Mouse (Mus musculus): ENCODE results near the gene Itgb1bp1. TPM values are rescaled to one million over a fixed set of nuclear protein-coding genes. Genes with fewer than 3 reads are reported as not detected.

The Itgb1bp1 gene
- total RNA-seq, 2 experiments from 2014 or later, result 43.3 to 44.6 TPM

- no peak for DNase-seq
Measured at GRCm38 (mm10) chr12:21301932-21302331, 15.8 kb upstream of the Itgb1bp1 start.

- DNase-seq, result peak; percentile 48 to 57
Measured at GRCm38 (mm10) chr12:21301324-21301723, 15.2 kb upstream of the Itgb1bp1 start.

- DNase-seq, result no peak
Measured at GRCm38 (mm10) chr12:21298856-21299255, 12.8 kb upstream of the Itgb1bp1 start.

GRCm38 (mm10) chr12:21289651-21290050 lies 3.6 kb upstream of the Itgb1bp1 start:
- no peak for DNase-seq

- no peak for DNase-seq
Measured at GRCm38 (mm10) chr12:21288716-21289395, 2.8 kb upstream of the Itgb1bp1 start.

- peak; percentile 24 to 25 for DNase-seq
Measured at GRCm38 (mm10) chr12:21286712-21287650, 897 bp upstream of the Itgb1bp1 start.

- DNase-seq, result no peak
Measured at GRCm38 (mm10) chr12:21285508-21286242, 409 bp downstream of the Itgb1bp1 start.

GRCm38 (mm10) chr12:21284761-21285441 lies 1.2 kb downstream of the Itgb1bp1 start, which contains the start of gene Cpsf3:
Gene Cpsf3, plus strand, starts transcription at chr12:21285391.
- no peak for DNase-seq

- no peak for DNase-seq
Measured at GRCm38 (mm10) chr12:21277352-21277864, 8.7 kb downstream of the Itgb1bp1 start.

- no peak for DNase-seq
Measured at GRCm38 (mm10) chr12:21274446-21274845, 11.6 kb downstream of the Itgb1bp1 start.

- no peak for DNase-seq
Measured at GRCm38 (mm10) chr12:21268083-21268616, 17.9 kb downstream of the Itgb1bp1 start.

GRCm38 (mm10) chr12:21266784-21267098 lies 19.3 kb downstream of the Itgb1bp1 start:
- no peak for DNase-seq

- DNase-seq, result peak; percentile 60 to 73
Measured at GRCm38 (mm10) chr12:21265946-21266783, 19.9 kb downstream of the Itgb1bp1 start.

- DNase-seq, result no peak
Measured at GRCm38 (mm10) chr12:21265501-21265900, 20.6 kb downstream of the Itgb1bp1 start.

GRCm38 (mm10) chr12:21264970-21265369 lies 21.1 kb downstream of the Itgb1bp1 start:
- DNase-seq, result no peak

- peak; percentile 73 to 90 for DNase-seq
Measured at GRCm38 (mm10) chr12:21264241-21264640, 21.8 kb downstream of the Itgb1bp1 start.

GRCm38 (mm10) chr12:21263256-21263655 lies 22.8 kb downstream of the Itgb1bp1 start:
- DNase-seq, result no peak

GRCm38 (mm10) chr12:21261521-21261920 lies 24.6 kb downstream of the Itgb1bp1 start:
- peak; percentile 20 to 35 for DNase-seq

GRCm38 (mm10) chr12:21260494-21261256 lies 25.4 kb downstream of the Itgb1bp1 start:
- DNase-seq, result peak in 1 of 2 experiments; percentile 28

All from heart, adult 18-20 months (tissue).